Mouse (Mus musculus): ENCODE measurements at regions not wholly inside any gene's neighbourhood (a gene's known extent, or its start where the extent isn't known, plus 50 kb on each side); places are given as distances from the start of the nearest gene placed in this dataset.

- TF ChIP-seq POLR2A (IDR thresholded peaks at IDR 0.05; ENCODE audit: borderline replicate concordance, low read depth, low read length) (no peak), CTCF (IDR thresholded peaks at IDR 0.05; ENCODE audit: low read depth, low read length) (no peak)
Measured at GRCm38 (mm10) chr9:46593444-46593843, 273.7 kb upstream of the 4931429L15Rik start.

Data from bone marrow macrophage, adult 2 months (primary cell).